Mouse (Mus musculus): ENCODE measurements around the gene Cdk14.

Cdk14 gene

DNA sequence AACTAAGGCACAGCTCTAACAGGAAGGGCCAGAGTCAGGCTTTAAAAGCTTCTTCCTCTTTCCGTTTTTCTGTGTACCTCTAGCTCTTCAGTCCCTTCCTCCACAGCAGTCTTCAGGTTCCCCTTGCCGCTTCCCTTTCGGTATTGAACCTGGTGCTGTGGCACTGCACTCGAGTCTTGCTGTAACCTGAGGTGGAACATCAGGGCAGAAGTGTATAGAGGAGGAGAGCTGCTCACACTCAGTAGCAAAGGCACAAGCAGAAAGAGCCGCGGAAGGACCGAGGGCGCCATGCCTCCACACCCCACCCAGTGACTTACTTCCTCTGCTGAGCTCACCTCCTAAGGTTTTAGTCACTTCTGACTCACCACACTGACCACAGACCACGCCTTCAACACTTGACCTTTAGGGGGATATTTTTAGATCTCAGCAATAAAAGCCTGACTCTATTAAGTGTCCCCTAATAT is at the start of gene Cdk14:
Gene Cdk14 (minus strand): TSS at position 321 of the 464 bp plus-strand sequence.
- DNase-seq, result no peak

DNA sequence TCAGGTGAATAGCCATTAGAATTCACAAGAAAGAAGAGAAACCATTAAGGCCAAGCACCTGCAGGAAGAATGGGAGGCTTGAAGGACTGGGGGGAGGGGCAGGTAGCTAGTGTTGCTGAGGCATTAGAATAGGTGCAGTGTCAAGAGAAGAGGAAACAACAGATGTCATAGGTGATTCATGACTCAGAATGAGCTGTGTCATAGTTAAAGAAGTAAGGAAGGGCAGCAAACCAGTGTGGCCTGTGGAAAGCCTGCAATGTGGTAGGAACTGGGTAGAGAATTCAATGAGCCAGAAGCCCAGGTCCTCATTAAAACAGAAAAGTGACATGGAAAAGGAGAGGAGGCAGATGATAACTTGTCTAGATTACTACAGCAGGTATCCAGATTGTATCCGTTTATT is 45.1 kb upstream of the Cdk14 start:
- no peak for DNase-seq

DNA sequence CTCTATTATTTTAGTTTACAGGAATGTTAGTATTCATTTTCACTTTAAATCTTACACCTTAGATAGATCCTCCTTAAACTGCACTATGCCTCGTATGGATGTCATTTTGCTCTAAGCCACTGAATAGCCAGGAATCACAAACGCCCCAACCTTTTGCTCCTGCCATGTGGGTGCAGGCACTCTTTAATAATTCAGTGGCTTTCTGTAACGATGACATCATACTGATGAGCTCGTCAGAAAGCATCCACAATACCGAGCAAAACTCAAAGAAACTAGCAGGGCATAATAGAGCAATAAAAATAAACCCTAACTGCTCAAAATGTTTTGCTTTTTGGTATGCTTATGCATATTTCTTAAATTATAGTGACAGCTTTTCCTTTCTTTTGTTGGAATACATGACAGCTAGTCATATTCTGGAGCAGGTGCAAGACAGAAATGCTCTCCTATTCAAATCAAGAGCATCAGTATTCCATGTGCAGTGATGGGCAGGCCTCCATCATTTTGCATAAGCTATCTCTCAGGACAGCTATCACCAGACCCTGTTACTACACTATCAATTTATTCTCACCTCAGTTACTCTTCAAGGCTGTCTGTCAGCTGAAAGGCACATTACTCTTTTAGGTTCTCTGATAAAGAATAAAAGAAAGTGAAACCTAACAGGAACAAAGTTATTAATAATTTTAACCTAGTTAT is 11.8 kb upstream of the Cdk14 start:
- DNase-seq, result no peak

DNA sequence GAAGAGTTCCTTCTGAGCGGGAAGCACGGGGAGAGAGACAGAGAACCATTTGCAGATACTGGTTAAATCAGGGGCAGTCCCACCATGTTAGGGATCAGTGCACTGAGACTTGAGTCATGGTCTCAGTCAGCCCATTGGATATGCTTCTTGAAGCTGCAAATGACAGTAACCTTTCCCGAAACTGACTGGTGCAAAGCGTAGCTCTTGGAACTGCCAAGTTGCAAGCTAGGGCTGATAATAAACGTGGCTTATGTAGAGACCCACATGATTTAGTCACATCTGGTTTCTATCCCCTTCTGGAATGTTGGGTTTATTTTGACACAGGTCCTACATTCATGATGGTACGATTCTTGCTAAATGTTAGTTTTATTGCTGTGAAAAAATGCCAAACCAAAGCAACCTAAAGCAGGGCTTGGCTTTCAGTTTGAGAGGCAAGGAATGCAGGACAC is 3.6 kb upstream of the Cdk14 start:
- no peak for DNase-seq

DNA sequence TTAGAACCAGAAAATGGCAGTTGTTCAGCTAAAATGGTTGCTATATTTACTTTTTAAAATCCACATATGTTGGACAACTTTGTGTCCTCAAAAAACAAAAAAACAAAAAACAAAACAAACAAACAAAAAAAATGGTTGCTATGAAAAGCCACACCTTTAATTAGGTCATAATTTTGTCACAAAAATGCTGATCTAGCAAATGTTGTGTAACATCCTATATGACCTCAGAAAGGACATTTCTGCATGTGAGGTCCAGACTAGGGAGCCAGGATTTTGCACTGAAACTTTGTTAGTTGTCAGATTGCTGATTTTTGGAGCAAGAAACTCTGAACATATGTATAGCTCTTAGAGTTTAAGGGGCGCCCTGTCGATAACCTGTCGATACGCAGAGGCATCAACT is 3.0 kb upstream of the Cdk14 start:
- no peak for DNase-seq

DNA sequence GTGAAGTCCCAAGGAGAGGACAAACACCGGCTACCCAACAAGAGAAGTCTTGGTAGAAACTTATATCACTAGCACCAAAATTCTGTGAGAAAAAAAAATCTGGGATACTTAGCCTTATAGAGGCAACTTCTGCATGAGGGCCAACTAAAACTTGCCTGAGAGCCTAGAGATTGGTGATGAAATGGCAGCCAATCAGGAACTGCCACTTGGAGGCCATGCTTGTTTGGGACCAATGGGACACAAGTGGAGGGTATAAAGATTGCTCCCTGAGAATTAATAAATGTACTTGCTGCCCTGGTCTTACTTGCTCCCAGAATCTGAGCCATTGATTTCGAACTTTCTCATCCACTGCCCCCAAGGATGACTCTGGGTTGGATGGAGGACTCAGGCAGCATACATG is 1.3 kb upstream of the Cdk14 start:
- no peak for DNase-seq

DNA sequence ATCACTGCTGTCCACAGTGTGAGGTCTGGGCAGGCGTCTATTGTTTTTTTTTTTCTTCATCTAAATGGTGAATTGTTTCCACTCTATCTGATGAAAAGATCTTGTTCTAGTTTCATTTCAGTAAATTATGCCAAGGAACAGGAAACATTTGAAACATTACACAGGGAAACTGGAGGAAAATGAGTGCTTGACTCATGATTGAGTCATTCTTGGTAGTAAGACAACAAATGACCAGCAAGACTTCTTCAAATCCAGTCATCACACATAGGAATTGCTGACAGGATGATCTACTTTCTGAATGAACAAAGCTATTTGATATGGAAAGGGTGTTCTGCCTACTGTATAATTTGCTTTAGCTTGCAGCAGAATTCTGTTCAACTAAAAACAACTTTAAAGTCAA is 859 bp downstream of the Cdk14 start:
- no peak for DNase-seq

DNA sequence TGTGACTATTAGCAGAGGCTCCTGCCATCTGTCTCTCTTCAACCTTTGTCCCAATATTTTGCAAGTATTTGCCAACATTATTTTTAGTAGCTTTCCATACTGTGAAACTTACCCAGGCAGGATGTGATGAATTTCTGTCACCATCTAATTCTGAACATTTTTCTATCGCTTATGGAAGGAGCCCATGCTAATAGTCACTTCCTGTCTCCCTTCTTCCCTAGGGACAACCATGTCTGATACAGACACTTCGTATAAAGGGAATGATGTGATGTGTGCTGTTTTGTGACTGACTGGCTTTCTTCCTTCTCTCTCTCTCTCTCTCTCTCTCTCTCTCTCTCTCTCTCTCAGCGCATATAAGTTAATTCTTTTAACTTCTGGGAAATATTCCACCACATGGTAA is 5.3 kb downstream of the Cdk14 start:
- DNase-seq, result no peak

DNA sequence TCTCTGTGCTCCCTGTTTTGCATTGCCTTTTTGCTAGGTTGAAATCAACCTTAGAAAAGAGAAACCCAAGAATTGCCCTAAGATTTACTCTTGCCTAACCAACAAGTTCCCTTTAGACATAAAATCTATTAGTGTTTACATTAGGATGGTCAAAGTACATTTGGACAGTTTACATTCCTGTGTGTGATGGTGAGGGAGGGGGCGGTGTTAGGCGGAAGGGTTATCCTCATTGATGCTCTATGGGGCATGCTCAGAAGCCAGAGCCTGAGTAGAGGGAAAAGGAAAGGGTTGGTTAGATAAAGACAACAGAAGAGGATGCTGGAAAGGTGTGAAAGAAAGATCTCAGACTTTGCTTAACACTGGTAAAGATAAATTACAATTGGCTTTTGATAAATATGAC is 8.2 kb downstream of the Cdk14 start:
- DNase-seq, result no peak

DNA sequence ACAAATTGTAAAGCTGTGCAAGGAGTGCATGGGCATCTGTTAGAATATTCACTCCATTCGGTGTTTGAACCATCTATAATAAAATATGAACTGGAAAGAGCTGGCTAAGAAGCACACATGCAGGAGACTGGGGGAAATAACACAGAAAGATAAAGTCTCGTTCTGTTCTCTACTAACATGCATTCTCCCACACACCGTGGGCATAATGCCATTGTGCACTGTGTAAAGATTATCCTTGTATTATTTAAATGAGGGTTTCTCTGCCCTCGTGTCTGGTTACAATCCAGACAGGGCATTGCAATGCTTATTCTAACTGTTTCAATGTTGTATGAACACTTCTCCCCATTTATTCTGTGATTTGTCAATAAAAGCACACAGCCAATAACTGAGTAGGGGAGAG is 18.1 kb downstream of the Cdk14 start:
- no peak for DNase-seq

DNA sequence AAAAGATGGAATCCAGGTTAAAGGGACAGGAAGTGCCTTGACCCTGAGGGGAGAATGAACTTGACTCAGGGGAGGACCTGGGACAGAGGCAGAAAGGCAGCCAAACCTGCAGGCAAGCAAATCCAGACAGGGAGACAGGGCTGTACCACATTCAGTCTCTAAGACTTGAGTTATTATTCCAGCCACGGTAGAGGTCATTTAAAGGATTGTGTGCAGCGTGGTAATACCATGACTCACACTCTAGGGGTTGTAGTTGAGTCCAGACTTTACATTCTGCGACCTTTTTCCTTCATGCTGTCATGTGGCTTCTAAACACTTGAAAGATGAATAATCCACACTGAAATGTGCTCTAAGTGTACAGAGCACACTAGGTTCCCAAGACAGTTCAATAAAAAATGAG is 27.3 kb downstream of the Cdk14 start:
- DNase-seq, result no peak

DNA sequence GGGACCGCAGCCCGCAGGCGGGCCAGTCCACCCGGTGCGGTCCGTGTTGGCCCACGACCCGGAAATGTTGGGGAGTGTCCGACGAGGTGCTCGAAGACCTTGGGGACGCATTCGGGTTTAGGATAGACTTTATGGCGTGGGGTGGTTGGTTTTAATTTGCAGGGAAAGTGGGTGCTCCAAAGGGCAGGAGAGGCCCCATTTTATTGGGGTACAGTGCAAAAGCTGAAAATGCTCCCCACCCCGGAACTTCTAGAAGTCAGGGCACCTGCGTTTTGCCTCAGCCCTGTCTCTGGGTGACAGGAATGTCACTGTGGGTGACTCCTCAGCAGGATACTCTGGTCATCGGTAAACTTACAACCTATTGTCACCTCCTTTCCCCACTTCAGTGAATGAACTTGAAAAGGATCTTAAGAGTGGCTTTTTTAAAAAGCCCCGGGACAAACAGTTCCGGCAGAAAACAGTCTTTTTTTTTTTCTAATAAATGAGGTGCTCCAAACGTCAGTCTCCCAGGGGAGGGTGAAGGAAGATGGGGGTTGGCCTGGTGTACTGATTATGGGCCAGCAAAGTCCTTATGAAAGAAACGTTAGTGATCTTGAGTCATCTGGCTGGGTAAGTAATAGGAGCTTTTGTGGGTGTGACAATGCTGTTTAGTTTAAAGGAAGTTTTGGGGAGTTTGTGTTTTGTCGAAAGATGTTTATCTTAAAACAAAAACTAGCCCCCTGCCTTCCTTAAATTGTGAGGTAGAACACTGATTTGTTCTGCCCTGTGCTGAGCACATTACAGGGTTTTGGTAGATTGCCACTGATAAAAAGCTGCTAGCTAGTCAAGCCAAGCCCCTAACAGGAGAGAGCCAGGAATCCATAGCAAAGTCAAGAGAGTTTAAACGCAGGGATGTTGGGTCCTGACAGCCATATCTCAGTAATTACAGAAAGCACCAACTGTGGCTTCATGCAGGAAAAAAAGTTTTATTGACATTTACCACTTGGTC is 39.1 kb downstream of the Cdk14 start:
- DNase-seq, result no peak

DNA sequence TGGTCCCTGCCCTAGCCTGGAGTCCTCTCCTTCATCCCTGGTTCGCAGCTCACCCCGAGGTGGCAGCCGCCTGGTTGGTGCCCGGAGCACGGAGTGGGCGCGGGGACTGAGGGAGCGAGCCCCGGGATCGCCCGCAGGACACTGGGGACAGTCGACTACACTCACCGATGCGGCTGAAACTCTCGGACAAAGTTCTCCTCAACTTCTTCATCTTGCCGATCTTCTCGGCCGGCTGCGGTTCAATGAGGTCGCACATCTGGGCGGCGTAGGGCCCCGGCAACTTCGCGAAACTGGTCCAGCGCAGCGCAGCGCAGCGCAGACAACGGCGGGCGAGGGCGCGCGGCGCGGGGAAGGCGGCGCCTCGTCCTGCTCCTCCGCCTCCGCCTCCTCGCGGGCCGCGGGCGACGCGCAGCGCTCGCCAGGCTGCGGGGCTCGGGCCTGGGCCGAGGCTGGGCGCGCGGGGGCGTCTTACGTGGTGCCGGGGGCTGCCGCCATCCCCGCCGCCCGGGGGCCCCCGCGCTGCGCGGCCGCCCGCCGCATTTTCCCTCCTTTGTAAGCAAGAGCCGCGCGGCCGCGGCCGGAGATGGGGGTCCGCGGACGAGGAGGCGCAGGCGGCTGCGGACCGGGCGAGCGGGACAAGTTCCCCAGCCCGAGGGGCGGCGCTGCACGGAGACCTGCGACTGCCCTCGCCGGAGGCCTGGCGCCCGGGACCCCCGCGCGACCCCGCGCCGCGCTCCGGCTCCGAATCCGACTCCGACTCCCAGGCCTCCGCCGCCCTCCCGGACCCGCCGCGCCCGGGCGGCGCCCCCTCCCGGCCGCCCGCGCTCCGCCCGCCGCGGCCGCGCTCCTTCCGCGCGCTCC is 40.0 kb downstream of the Cdk14 start:
- DNase-seq, result peak; percentile 55

DNA sequence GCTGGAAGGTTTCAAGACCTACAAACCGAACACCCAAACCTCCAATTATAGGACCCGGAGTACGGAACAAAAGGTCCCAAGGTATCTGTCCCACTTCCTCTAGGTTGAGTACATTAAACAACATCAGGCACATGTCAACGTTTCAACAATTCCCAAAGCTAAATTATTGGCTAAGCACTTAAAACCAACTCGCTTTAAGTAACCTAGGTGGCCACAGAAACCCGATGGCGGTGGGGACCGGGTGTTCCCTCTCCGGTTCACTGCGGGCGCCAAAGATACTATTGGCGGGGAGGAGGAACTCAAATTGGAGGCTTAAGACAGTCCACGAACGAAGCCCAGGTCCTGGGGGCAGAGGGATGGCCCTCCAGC is 40.6 kb downstream of the Cdk14 start:
- DNase-seq, result no peak

DNA sequence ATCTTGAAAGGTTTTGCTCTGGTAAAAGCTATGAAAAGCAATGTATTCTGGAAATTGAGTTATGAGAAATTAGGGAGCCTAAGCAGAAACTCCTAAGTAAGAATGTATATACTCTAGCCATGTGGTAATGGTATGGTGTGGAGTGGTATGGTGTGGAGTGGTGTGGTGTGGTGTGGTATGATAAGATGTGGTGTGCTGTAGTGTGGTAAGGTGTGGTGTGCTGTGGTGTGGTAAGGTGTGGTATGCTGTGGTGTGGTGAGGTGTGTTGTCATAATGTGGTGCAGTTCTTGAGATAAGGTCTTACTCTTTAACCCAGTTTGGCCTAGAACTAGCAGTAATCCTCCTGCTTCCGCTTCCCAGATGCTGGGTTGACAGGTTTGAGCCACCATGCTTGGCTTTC is 45.7 kb downstream of the Cdk14 start:
- no peak for DNase-seq

DNA sequence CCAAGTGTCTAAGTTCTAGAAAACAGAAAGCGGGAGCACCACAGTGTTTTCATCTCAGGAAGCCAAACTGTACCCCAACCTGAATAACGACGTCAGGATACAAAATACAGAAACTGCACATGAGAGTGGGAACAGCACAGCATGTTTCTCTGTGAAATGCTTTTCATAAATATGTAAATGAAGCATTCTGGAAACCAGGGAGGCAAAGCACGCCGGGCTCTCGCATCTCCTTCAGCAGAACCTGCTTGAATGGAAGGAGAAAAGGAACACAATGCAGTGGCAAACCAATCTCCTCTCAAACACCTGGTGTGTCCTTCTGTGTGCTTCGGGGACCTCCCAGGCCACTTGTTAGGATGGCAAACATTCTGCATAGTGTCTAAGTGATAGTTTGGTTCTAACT is 46.6 kb downstream of the Cdk14 start:
- DNase-seq, result no peak

DNA sequence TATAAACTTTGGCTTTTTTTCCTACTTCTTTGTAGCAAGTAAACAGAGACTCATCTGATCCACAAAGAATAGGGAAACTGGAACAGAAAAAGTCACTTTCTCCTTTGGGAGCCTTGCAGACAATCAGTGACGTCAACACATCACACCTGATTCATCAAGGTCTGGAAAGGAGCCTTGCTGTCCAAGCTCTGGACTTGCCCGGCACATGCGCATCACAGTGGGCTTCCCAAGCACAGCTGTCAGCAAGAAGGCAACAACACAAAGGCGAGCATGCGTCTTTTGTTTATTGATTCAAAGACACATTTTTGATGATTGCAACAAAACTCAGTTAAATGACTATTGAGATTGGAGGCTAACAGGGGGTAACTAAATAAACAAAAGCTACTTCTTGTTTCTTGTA is 47.2 kb downstream of the Cdk14 start:
- no peak for DNase-seq

DNA sequence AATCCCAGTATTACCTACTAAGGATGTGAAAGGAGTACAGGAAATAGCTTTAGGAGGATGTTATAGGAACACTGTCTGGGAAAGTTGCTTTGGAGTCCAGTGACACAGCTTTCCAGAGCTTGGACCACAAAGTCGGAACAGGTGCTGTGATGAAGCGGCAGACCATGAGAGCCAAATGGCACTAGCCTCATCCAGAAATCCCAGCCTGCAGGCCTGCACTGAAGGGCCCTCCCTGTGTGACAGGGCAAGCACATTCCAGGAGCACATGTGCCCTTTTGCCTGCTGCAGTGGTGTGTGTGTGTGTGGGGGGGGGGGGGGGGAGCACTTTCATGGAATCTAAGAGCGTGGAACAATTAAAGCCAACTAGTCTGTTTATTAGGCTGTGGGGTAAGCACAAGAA is 47.8 kb downstream of the Cdk14 start:
- DNase-seq, result peak; percentile 12

DNA sequence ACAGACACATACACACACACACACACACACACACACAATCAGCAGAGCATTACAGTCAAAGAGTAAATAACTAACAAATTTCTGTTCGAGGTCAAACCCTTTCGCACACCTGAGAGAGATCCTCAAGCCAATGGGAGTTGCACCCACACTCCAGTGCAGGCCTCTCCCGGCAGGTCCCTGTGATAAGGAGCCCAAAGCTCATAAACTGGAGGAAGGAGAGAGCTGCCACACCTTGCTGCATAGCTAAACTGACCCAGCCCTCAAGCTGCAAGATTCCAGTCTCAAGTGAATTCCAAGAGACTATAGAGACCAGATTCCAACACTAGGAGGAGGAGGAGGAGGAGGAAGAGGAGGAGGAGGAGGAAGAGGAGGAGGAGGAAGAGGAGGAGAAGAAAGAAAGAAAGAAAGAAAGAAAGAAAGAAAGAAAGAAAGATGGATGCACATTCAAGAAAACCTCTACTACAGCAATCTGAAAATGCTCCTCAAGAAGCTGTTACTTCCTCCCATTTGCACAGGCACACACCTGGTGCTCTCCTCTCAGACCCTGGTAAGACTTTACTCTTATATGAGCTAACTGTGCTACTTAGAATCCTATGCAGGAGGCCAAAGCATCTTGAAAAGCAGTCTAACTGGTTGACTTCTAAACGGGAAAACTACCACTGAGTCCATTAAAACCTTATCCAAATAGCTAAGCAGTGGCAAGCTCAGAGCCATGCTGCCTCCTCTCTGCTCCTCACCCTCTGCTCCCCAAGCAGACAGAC is 49.6 kb downstream of the Cdk14 start:
- DNase-seq, result no peak

DNA sequence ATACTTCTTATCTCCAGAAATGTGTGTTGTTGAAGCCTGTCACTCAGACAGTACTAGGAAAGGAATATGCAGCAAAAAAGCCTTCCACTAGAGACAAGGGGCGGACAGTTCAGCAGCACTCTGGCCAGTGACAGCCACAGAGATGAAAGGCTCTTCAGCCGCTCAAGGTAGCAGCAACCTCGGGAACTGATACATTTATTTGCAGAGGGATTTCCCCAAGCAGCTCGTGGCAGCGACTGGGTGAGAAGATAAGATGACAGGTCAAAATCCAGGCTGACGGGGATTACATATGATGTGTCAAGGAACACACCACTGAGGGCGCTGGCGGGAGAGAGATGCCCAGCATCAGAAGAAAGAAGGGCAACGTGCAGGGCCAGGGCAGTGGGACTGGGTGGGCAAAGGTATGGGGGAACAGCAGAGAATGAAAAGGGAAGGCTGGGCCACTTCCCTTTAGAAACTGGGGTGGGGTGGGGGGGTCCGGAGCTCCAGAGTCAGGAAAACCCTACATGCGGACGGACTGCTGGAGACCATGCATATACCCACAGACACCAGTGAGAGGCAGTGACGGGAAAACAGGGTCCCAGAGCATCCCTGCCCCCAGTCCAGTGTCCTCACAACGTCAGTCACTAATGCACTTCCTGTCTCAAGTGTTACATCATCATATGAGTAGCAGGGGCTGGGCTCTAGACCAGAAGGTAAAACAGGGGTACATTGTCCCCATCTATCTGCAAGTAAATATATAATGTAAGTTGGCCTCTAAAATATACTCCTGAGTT is 51.5 kb downstream of the Cdk14 start:
- DNase-seq, result no peak

DNA sequence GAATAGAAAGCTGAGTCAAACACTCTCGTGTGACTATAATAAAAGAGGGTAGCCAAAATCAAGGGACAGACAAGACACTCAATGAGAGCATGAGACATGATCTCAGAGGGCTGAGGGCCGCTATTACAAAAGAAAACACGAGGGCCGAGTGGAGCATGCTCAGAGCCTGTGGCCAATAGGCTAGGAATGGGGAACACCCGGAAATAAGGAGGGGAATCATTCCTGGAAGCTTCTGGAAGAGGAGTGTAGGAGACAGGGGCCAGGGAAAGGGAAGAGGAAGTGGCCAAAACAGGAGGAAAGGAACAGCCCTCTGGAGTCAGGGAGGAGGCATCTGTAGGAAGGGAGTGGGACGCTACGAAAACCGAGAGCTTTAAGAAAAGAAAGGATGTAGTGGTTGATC is 52.6 kb downstream of the Cdk14 start:
- DNase-seq, result no peak
